In genomic region chrX:130187891-130188290, GRCm38 (mm10) we compare ENCODE assay signal across 24 mouse cellular contexts.
DNase-seq lines count a peak whose midpoint lies in the region; ATAC-seq and TF ChIP-seq lines count a peak whose summit lies in the region.
"Had no signal": no experiment of that assay in that cellular context is flagged by ENCODE, and none has a peak within 500 bp of the region (broad histone marks: within the 10 kb centered on the region; RNA-seq: fewer than 3 reads in every experiment).

No protein-coding gene starts in this region.

- H3K36me3 ChIP-seq in MEL (ENCODE audit: control insufficient read depth in 1 of 2, insufficient read depth in 2 of 2, low read length in 2 of 2): peaks cover 0 to 20% of the 10 kb centered on the region in 2 experiments; a peak in 2 of 4 replicates
- H3K36me3 ChIP-seq in forebrain, embryonic 12.5 days (replicated peaks): no peaks in the 10 kb centered on the region
- H3K36me3 ChIP-seq: forebrain, embryonic 15.5 days; heart, embryonic 12.5 days; heart, embryonic 15.5 days; hindbrain, embryonic 10.5 days; hindbrain, embryonic 13.5 days; intestine, embryonic 15.5 days had no signal

- no peak for TF ChIP-seq RAD21 in MEL (IDR thresholded peaks at IDR 0.05; ENCODE audit: low read depth, low read length)

- peak; percentile 55; the same call in 1 of the 2 replicates for ATAC-seq in granulocyte monocyte progenitor cell, adult 5-6 weeks (replicated peaks; ENCODE audit: poor library complexity, severe bottlenecking)
- ATAC-seq in forebrain, embryonic 12.5 days (ENCODE audit: low FRiP score): no peak
- ATAC-seq: forebrain, embryonic 15.5 days; hindbrain, embryonic 16.5 days; intestine, embryonic 15.5 days; Patski had no signal

- DNase-seq in 416B (ENCODE audit: low read depth) (peak; percentile 20), MEL (ENCODE audit: low read depth, low spot score) (peak; percentile 68)
- no peak for DNase-seq in kidney, adult 8-10 months
- no peak for DNase-seq in lung, postnatal 10 days
- DNase-seq: adrenal gland, postnatal 14 days; B cell, adult 2 months; cerebellum, adult 11-12 months; cerebellum, adult 8-10 months; cerebellum, postnatal 10 days; cerebellum, postnatal 36 days; gastrocnemius, postnatal 25 days; heart, postnatal 10 days; heart, postnatal 36 days; kidney, adult 11 months had no signal

- H3K27ac ChIP-seq in MEL (ENCODE audit: control insufficient read depth, low read depth, low read length): peak overlapping the region; percentile 23; the same call in 1 of the 2 replicates
- no peak overlapping the region for H3K27ac ChIP-seq in forebrain, embryonic 12.5 days
- H3K27ac ChIP-seq: heart, embryonic 15.5 days; hindbrain, embryonic 10.5 days; hindbrain, embryonic 13.5 days; intestine, embryonic 15.5 days had no signal

- no peak overlapping the region for H3K4me2 ChIP-seq in forebrain, embryonic 12.5 days
- H3K4me2 ChIP-seq: forebrain, embryonic 15.5 days; heart, embryonic 12.5 days; heart, embryonic 15.5 days; hindbrain, embryonic 13.5 days; intestine, embryonic 15.5 days had no signal

- 0 out of 4 replicates have a peak, but pooled peaks have one; percentile 40 to 42 for TF ChIP-seq EP300 in MEL (IDR thresholded peaks at IDR 0.05; ENCODE audit: low read depth in 1 of 2, low read length in 2 of 2)

- H3K79me2 ChIP-seq in MEL (ENCODE audit: control insufficient read depth, insufficient read depth, low read length, poor library complexity): no peaks in the 10 kb centered on the region

- WGBS in forebrain, embryonic 12.5 days: 42% methylated on average over 1 of the region's 1 CpGs

- no peaks in the 10 kb centered on the region for H3K27me3 ChIP-seq in MEL (ENCODE audit: control insufficient read depth in 1 of 2, insufficient read depth in 2 of 2, low read length in 2 of 2)
- H3K27me3 ChIP-seq in forebrain, embryonic 12.5 days: no peaks in the 10 kb centered on the region
- H3K27me3 ChIP-seq: forebrain, embryonic 15.5 days; heart, embryonic 12.5 days; heart, embryonic 15.5 days; hindbrain, embryonic 13.5 days; intestine, embryonic 15.5 days; Patski had no signal

- TF ChIP-seq CTCF in MEL (IDR thresholded peaks at IDR 0.05 in 2 of 3, conservative IDR thresholded peaks at IDR 0.05 in 1 of 3; ENCODE audit: control insufficient read depth in 1 of 3, insufficient read depth in 1 of 3, low read depth in 2 of 3, low read length in 3 of 3, poor library complexity in 1 of 3, severe bottlenecking in 1 of 3): no peak

- no peak overlapping the region for H3K9ac ChIP-seq in MEL (ENCODE audit: control insufficient read depth, low read depth, low read length, poor library complexity, severe bottlenecking)
- no peak overlapping the region for H3K9ac ChIP-seq in forebrain, embryonic 12.5 days
- H3K9ac ChIP-seq: forebrain, embryonic 15.5 days; heart, embryonic 12.5 days; heart, embryonic 15.5 days; hindbrain, embryonic 13.5 days; intestine, embryonic 15.5 days had no signal

- no peak overlapping the region for H3K4me3 ChIP-seq in MEL (ENCODE audit: control insufficient read depth in 1 of 2, insufficient read depth in 1 of 2, low read depth in 2 of 2, low read length in 2 of 2)
- no peak overlapping the region for H3K4me3 ChIP-seq in forebrain, embryonic 12.5 days (replicated peaks)
- H3K4me3 ChIP-seq: forebrain, embryonic 15.5 days; heart, embryonic 12.5 days; heart, embryonic 15.5 days; hindbrain, embryonic 10.5 days; hindbrain, embryonic 13.5 days; intestine, embryonic 15.5 days had no signal

- H3K9me3 ChIP-seq in MEL (replicated peaks; ENCODE audit: insufficient read depth, low read length): no peaks in the 10 kb centered on the region
- no peaks in the 10 kb centered on the region for H3K9me3 ChIP-seq in forebrain, embryonic 12.5 days
- H3K9me3 ChIP-seq: forebrain, embryonic 15.5 days; heart, embryonic 12.5 days; heart, embryonic 15.5 days; hindbrain, embryonic 10.5 days; hindbrain, embryonic 13.5 days; intestine, embryonic 15.5 days had no signal

- no peak for TF ChIP-seq POLR2A in MEL (IDR thresholded peaks at IDR 0.05; ENCODE audit: control insufficient read depth in 1 of 2, insufficient read depth in 1 of 2, low read depth in 1 of 2, low read length in 2 of 2, poor library complexity in 1 of 2)

- H3K4me1 ChIP-seq in MEL (ENCODE audit: control insufficient read depth in 1 of 2, insufficient read depth in 2 of 2, low read length in 2 of 2): peaks cover 5 to 19% of the 10 kb centered on the region in 2 experiments
- no peaks in the 10 kb centered on the region for H3K4me1 ChIP-seq in forebrain, embryonic 12.5 days
- H3K4me1 ChIP-seq: forebrain, embryonic 15.5 days; heart, embryonic 12.5 days; heart, embryonic 15.5 days; hindbrain, embryonic 10.5 days; hindbrain, embryonic 13.5 days; intestine, embryonic 15.5 days had no signal

TF ChIP-seq in MEL, 35 proteins besides CTCF, POLR2A, EP300 and RAD21:
- TF ChIP-seq USF1 (IDR thresholded peaks at IDR 0.05; ENCODE audit: low read depth, low read length) (no peak), MAX (IDR thresholded peaks at IDR 0.05; ENCODE audit: low read length) (no peak), ZKSCAN1 (IDR thresholded peaks at IDR 0.05; ENCODE audit: low read depth, low read length) (no peak), GATA1 (IDR thresholded peaks at IDR 0.05; ENCODE audit: low read depth, low read length) (peak; percentile 65), RCOR1 (IDR thresholded peaks at IDR 0.05; ENCODE audit: low read depth, low read length) (peak; percentile 46; the same call in 1 of the 2 replicates), GABPA (IDR thresholded peaks at IDR 0.05; ENCODE audit: low read depth, low read length) (no peak), BHLHE40 (IDR thresholded peaks at IDR 0.05; ENCODE audit: borderline replicate concordance, low read depth, low read length) (no peak), MXI1 (IDR thresholded peaks at IDR 0.05; ENCODE audit: low read depth, low read length) (peak; percentile 9; the same call in 1 of the 2 replicates), ZC3H11A (IDR thresholded peaks at IDR 0.05; ENCODE audit: low read depth, low read length) (no peak), TCF12 (IDR thresholded peaks at IDR 0.05; ENCODE audit: low read depth, low read length) (no peak; the same call in 1 of the 2 replicates), ZNF384 (IDR thresholded peaks at IDR 0.05; ENCODE audit: low read depth, low read length) (no peak), MEF2A (IDR thresholded peaks at IDR 0.05; ENCODE audit: extremely low read depth, insufficient replicate concordance, low read depth, low read length, poor library complexity, severe bottlenecking) (no peak), ZMIZ1 (IDR thresholded peaks at IDR 0.05; ENCODE audit: low read depth, low read length) (no peak), MYB (IDR thresholded peaks at IDR 0.05; ENCODE audit: low read depth, low read length) (0 out of 2 replicates have a peak, but pooled peaks have one; percentile 6)

Comparison
In these comparisons a context has a peak if more than half of its experiments do, and no peak if none do; other contexts are left out.
1. DNase-seq: peak in 416B (single experiment) and MEL (single experiment); none in kidney, adult 8-10 months (0 of 2) and lung, postnatal 10 days (single experiment).